Mouse (Mus musculus): ENCODE data around the gene Zc2hc1b. TPM values are rescaled to one million over a fixed set of nuclear protein-coding genes. Genes with fewer than 3 reads are reported as not detected.

Gene Zc2hc1b
- not detected in 2 replicates for polyA plus RNA-seq (2012)

GRCm38 (mm10) chr10:13177973-13178624 lies at the start of gene Zc2hc1b:
Zc2hc1b (minus strand) TSS chr10:13178023.

DNA sequence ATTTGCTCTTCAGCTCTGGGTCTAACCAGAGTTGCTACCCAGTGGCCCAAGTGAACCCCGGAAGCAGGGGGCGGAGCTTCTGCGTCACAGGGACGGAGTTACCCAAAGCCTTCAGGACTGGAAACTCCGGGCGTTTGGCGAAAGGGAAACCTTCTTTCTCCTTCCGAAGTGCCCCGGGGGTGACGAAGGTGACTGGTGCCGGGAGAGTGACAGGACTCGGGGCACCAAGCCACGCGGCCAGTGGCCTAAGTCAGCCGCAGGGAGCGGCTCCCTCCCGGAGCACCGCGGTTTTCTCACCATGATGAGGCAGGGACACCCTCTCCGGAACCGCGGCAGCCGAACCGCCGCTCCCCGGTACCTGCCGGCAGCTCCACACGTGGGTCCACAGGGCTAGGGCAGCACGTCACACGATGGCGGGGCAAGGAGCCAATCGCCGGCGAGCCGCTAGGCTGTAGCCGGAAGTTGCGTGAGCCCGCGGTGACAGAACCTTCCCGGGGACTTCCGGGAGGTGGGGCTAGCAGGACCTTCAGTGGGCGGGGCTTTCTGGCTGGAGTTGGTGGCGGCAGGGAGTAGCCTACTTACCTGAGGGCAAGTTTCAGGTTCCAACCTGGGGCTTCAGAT lies 15.0 kb upstream of the Zc2hc1b start, which contains the start of gene Ltv1:
TSS of gene Ltv1 (minus strand) at position 438 of the 621 bp plus-strand sequence.

Other genes with a start within 250 kb of the Zc2hc1b start
- 10.2 and 12.2 TPM in 2 replicates for gene Stx11, start 213.7 kb downstream of the Zc2hc1b start, polyA plus RNA-seq (2012)
- gene Sf3b5, start 172.7 kb downstream of the Zc2hc1b start, polyA plus RNA-seq (2012): 74.8 and 87.6 TPM in 2 replicates
- gene Plagl1, start 117.5 kb downstream of the Zc2hc1b start, polyA plus RNA-seq (2012): 0.32 and 0.53 TPM in 2 replicates
- gene Ltv1, start 15.1 kb upstream of the Zc2hc1b start, polyA plus RNA-seq (2012): 36.4 and 44.4 TPM in 2 replicates

Data from megakaryocyte-erythroid progenitor cell, adult 5 weeks (primary cell).